Mouse (Mus musculus) skeletal muscle tissue, adult 2 months (tissue): Measurements from ENCODE around the gene Gm20721.

Experiments
- DNase-seq: peaks from one replicate; pipeline ENCODE4 v3.0.0-alpha.2; 2012; ENCODE audit warnings: low read depth, low spot score

Gm20721 gene

DNA sequence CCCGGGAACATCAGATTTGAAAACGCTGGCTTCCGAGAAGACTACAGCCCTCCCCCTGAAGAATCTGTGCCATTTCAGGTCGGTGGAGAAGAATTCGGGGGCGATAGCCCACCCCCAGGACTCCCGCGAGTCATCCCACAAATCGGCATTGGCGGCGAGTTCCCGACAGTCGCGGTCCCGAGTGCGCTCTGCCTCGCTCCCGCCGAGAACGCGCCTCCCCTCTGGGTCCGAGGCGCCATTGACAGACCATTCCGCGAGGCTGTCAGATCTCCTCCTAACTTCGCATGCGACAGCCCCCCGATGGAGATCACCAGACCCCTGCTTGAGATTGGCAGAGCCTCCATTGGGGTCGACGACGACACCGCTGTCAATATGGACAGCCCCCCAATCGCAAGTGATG lies 48.0 kb downstream of the Gm20721 start:
- DNase-seq: no peak

DNA sequence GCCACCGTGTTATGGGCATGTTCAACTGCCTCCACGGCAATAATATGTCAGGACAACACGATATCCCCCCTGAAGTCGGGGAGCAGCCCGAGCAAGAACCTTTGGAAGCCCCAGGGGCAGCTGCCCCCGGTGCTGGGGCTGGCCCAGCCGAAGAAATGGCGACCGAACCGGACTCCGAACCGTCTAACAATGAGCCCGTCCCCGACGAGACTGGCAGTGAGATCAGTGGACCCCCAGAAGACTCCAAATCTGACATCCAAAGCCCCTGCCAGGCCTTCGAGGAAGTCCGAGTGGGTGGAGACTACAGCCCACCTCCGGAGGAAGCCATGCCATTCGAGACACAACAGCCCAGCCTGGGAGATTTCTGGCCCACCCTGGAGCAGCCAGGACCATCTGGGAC lies 48.7 kb downstream of the Gm20721 start:
- no peak for DNase-seq

DNA sequence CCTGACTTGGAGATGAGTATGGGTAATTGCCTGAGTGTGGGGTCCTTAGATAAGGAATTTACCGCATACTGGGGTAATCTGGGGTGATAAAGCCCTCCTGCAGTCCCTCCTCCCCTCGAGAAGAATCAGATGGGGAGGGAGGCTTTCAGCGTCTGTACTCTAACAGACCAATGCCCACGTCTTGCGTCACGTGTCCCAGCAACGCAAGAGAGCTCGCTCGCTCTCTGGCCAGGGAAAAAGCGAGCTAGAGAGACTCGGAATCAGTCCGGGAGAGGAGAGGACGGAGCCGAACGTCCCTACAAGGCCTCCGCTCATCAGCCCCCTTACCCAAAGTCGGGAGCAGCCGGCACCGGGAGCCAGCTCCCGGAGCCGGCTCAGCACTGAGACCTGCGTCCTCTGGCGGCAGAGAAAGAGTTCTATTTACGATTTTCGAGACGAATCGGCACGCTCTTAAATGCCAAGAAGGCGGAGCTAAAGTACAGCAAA lies 49.4 kb downstream of the Gm20721 start:
- DNase-seq: no peak

DNA sequence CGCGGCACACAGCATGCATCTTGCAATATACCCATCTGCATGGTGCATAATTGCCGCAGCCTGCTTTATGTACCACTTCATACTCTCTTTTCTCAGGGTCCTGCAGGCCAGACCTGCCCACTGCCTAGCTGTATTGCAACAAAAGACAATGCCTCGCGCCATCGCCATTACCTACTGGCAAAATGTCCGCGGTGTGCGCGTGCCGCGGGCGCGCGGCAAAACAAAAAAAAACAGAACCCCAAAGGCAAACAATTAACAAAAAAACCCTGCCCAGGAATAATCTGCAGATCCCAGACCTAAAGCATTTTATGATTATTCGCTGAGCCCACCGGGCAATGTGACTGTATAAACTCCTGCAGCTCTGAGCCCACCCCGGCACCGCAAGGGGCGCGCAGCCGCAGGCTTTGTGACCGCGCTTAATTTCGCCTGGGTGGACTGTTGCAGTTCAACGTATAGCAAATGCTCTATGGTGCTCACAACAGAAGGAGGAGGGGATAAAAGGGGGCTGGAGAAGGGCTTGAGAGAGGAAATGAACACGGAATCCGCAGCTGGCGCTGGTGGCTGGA lies 50.5 kb downstream of the Gm20721 start:
- DNase-seq: no peak

DNA sequence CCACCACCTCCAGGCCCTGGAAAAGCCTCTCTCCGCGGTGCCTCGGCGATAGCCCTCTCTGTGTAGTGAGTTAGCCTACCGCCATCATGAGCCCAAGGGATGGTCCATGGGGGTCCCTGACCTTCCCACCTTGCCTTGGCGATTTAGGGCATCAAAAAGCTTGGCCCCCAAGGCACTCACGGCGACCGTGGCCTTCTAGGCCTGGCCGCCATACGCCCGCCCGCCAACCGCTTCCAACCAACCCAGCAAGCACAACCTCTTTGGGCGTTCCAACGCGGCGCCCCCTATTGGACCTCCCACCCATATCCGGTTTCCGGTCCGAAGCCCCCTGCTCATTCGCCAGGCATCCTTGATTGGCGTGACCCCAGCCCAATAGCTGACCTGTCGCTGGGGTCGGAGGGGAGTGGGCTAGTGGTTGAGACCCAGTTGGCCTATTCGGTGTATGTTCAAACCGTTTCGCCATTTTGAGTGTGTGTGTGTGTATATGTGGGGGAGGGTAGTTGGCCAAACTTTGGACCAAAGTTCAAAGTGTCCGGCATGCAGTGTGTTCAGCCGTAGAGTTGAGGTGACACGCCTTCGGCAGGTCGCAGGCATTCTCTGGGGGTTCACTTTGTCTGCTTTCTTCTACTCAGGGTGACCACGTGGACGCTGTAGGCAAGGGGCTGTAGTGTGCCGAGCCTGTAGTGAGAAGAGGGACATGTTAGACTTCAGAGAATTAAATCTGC lies 51.2 kb downstream of the Gm20721 start:
- DNase-seq: no peak

DNA sequence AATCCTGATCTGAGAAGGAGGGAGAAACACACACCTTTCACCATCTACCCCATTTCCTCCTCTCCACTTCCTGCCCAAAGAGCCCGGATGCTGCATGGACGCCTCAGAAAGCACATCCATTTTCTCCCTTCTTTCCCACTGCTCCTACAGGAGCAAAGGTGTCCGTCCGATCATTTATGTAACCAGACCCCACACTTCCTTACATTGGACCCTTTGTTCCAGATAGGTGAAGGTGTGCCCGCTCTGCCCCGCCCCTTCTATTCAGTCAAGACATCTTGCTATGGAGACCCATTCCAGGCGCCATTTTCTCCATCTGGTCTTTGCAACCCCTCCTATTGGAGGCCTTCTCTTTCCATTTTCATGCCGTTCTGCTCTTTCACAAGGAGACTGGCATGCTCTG lies 52.1 kb downstream of the Gm20721 start:
- DNase-seq: no peak

DNA sequence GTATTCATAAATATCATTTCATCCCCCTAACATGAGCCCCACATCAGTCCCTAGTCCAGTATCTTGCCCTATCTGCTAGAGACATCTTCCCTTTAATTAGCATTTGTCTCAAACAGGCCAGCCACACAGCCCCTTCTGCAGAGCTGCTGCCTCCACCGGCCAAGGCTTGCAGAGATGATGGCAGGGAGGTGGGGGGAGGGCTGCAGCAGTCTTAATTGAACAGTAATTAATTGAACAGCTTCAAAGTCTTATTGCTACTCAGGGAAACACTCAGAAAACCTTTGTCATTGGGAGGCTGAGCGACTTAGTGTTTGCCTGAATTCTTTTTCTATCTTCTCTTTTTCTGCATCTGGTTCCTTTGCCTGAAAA lies 54.9 kb downstream of the Gm20721 start:
- DNase-seq: no peak

DNA sequence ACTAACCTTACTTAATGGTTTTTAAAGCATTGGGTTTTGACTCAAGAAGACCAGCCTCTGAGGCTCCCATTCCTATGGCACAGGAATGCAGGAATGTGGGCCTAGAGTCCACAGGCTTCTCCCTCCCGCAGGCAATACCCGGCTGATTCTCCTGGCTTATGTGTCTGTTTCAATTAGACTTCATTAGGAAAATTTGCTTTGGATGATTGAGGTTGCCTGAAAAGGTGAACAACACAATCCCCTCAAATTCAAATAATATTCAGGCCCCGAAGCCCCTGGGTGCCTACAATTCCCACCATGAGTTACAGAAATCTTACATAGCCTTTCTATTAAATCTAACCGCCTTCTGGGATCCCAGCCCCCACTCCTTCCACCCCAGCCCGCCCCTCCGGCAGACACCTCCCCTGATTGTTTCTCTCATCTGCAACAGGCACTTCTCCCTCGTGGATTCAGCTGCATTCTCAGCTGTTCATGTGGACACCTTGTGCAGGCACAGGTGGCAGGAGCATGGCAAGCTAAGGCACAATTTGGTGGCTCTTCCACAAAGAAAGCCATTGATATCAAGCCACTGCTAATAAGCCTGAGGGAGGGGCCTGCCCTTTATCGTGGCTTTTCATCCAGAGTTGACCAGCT lies 55.4 kb downstream of the Gm20721 start:
- no peak for DNase-seq

DNA sequence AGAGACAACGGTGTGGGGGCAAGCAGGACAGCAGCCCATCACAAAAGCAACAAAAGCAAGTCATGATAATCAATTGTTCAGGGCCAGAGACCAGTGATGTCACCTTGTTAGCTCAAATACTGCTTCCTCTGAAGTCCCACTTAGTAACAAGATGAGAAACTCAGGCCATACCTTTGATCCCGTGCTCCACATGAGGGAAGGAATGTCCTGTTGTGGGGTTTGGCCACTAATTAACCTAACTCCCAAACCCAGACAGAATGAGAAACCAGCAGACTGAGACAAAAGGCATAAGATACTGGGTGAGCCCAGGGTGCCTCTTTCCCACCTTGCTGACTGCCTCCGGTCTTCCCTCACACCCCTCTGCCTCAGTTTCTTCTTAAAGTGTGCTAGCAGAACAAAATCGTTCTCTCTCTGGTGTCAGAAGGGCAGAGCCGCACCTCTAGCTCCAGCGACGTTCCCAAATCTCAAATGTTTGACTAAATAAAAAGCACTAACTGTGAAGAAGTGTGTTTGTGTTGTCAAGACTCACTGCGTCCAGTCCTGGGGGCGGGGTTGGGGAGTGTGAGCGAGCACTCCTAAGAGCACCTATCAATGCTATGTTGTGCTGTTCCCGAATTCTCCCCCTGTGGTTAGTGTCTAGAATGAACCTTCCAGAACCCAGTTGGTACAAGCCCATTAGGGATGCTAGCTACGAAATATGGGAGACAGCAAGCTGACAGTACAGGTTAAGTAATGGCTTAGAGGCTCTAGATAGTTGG lies 57.7 kb downstream of the Gm20721 start:
- no peak for DNase-seq

DNA sequence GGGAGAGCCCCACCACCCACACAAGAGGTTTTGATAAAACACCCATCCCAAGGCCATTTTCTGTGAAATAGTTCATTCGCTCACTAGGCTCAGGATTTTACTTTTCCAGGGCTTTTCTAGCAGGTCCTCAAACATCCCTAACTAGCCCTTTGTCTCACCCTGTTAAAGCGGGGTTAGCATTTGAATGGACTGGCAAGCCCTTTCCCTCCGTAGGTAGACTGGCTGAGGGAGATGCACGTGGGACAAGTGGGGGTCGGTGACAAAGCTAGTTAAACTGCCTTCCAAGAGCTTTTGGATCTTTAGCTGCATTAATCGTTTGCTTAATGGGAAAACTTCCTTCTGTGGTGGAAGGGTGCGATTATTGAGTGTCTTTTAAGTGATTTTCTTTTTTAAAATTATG lies 58.6 kb downstream of the Gm20721 start:
- no peak for DNase-seq

DNA sequence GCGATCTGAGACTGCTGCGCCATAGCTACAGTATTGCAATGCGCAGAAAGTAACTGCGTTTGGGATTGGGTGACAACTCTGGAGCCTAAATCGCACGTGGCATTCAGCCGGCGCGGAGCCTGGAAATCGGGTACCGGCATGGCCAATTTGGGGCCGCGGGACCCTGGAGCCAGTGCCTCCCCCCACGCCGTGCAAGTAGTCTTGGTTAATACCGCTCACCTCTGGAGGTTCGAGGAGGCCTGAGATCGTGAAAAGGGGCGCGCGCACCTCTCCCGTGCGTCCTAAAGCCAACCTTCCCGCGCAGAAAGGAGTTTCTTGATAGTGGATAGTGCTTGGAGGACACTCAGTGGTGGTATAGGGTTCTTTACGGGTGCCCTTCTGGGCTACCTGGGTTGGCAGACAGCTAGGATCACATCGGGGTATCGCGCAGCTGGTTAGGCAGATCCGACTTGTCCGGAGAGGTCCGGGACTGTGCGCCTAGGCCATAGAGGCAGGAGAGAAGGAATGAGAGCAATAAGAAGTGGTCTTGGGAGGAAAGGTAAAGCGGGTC lies 60.5 kb downstream of the Gm20721 start:
- no peak for DNase-seq

DNA sequence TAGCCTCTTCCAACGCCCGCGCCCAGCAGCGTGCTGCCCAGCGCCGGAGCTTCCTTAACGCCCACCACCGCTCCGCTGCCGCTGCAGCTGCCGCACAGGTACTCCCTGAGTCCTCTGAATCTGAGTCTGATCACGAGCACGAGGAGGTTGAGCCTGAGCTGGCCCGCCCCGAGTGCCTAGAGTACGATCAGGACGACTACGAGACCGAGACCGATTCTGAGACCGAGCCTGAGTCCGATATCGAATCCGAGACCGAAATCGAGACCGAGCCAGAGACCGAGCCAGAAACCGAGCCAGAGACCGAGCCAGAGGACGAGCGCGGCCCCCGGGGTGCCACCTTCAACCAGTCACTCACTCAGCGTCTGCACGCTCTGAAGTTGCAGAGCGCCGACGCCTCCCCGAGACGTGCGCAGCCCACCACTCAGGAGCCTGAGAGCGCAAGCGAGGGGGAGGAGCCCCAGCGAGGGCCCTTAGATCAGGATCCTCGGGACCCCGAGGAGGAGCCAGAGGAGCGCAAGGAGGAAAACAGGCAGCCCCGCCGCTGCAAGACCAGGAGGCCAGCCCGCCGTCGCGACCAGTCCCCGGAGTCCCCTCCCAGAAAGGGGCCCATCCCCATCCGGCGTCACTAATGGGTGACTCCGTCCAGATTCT lies 61.6 kb downstream of the Gm20721 start:
- DNase-seq: no peak

DNA sequence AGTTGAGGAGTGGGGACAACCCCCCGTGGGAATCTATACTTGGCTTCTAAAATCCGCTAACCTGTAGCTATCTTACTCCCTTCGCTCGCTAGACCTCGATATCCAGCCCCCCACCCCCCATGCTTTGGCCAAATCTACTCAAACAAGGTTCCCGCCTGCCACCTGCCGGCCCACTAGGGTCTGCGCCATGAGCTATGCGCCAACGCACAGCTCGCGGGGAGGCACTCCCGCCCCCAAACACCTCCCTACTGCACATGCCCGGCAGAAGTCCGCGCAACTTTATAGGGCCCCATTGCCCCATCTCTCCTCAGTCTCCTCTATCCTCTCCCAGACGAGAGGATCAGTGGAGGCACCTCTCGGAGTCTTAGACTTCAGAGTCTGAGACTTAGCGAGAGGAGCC lies 62.5 kb downstream of the Gm20721 start, which contains the start of gene Gnas:
Gene Gnas (plus strand): TSS at position 310 of the 400 bp plus-strand sequence.
- no peak for DNase-seq

DNA sequence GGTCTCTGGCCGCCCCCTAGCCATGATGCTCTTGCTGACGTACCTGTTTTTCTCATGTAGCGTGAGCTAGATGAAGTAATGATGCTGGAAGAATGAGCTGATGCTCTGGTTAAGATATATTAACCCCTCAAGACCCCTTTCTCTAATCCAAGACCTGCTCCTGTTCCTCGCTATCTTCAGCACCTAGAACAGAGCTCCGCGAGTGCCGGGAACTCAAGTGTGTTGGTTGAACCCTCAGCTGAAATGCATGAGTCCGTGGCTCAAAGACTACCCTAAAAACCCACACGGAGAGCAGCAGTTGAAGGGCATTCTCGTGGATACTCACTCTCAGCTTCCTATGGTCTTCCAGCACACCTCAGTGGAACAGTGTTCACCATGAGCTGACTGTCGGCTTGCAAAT lies 63.2 kb downstream of the Gm20721 start:
- DNase-seq: no peak
